Mouse (Mus musculus) myocyte (in vitro differentiated cells): Measurements from ENCODE around the gene Lyst.

Experiments used
- CEBPB ChIP-seq: IDR thresholded peaks from 2 replicates; pipeline ENCODE4 v1.6.1; 2011; ENCODE audit warnings: mild to moderate bottlenecking, moderate library complexity; ENCODE audit not compliant: poor library complexity, insufficient read depth, severe bottlenecking
- E2F4 ChIP-seq: IDR thresholded peaks from one replicate; pipeline ENCODE4 v1.6.1; 2011; ENCODE audit warnings: mild to moderate bottlenecking, control low read depth, moderate library complexity; ENCODE audit not compliant: insufficient read depth
- MAX ChIP-seq: IDR thresholded peaks from one replicate; pipeline ENCODE4 v1.6.1; 2011; ENCODE audit warnings: low read depth, mild to moderate bottlenecking, control low read depth
- MYOD1 ChIP-seq, 3 experiments: IDR thresholded peaks; one replicate each; pipeline ENCODE4 v1.6.1; 2011; ENCODE audit warnings: control low read depth in 2 of 3, low read depth in 2 of 3, mild to moderate bottlenecking in 2 of 3, moderate library complexity in 1 of 3; ENCODE audit not compliant: insufficient read length in 2 of 3, control insufficient read depth in 1 of 3
- MYOG ChIP-seq, 3 experiments: IDR thresholded peaks; one replicate each; pipeline ENCODE4 v1.6.1; 2011; ENCODE audit warnings: control low read depth in 2 of 3, low read depth in 2 of 3, mild to moderate bottlenecking in 2 of 3; ENCODE audit not compliant: insufficient read length in 2 of 3, control insufficient read depth in 1 of 3, insufficient read depth in 1 of 3
- POLR2A ChIP-seq: IDR thresholded peaks from one replicate; pipeline ENCODE4 v1.6.1; 2011; ENCODE audit warnings: low read depth, mild to moderate bottlenecking, control low read depth, moderate library complexity; ENCODE audit not compliant: insufficient read length
- SRF ChIP-seq: IDR thresholded peaks from one replicate; pipeline ENCODE4 v1.6.1; 2011; ENCODE audit warnings: low read depth; ENCODE audit not compliant: control insufficient read depth, insufficient read length
- TCF12 ChIP-seq: IDR thresholded peaks from one replicate; pipeline ENCODE4 v1.6.1; 2011; ENCODE audit warnings: mild to moderate bottlenecking, control low read depth; ENCODE audit not compliant: poor library complexity, insufficient read depth, severe bottlenecking
- USF1 ChIP-seq: IDR thresholded peaks from one replicate; pipeline ENCODE4 v1.6.1; 2011; ENCODE audit warnings: low read depth, mild to moderate bottlenecking, control low read depth, moderate library complexity

DNA sequence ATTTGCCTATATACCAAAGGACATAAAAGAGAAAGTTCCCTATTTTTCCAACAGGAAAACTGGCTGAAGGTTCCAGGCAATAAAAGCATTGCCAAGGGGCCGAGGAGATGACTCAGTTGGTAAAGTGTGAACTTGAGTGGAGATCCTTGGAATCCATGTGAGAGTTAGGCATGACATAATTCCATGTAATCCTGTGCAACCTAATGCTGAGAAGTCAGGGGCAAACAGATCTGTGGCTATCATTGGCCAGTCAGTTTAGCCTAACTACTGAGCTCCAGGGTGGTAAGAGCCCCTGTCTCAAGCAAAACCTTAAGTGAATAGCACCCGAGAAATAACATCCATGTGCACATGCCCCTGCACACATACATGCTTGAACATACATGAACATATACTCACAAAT lies 17.3 kb upstream of the Lyst start:
- no peak for TF ChIP-seq POLR2A
- TF ChIP-seq TCF12, result no peak
- TF ChIP-seq SRF, result no peak
- no peak for TF ChIP-seq MAX
- TF ChIP-seq MYOG (IDR thresholded peaks at IDR 0.05; ENCODE audit: control insufficient read depth in 1 of 3, insufficient read depth in 1 of 3, insufficient read length in 2 of 3, low read depth in 2 of 3), result no peak
- TF ChIP-seq USF1, result no peak
- no peak for TF ChIP-seq MYOD1 (IDR thresholded peaks at IDR 0.05; ENCODE audit: control insufficient read depth in 1 of 3, insufficient read length in 2 of 3, low read depth in 2 of 3)
- TF ChIP-seq CEBPB, result peak; percentile 93
- TF ChIP-seq E2F4, result no peak
